In genomic region chr16:30186201-30186700, GRCm38 (mm10) we compare ENCODE assay signal across 8 mouse cellular contexts.
A peak's percentile ranks its signal among the peaks of the same experiment; 100 is the strongest.
DNase-seq lines count a peak whose midpoint lies in the region; ATAC-seq lines count a peak whose summit lies in the region.

No protein-coding gene starts in this region.

- peak; percentile 34 for DNase-seq in CD4-positive helper T cell, adult 2 months (ENCODE audit: low read depth, low spot score)
- peak; percentile 49 for DNase-seq in adrenal gland, postnatal 10 days
- DNase-seq in heart, postnatal 14 days, result peak; percentile 59 to 64
- DNase-seq in spleen, postnatal 36 days (ENCODE audit: low spot score in 2 of 2), result no peak
- no peak for DNase-seq in thymus, postnatal 36 days
- no peak for DNase-seq in cerebellum, adult 11 months

- peaks cover 69% of the 10 kb centered on the region for H3K4me1 ChIP-seq in limb, embryonic 15.5 days
- H3K4me1 ChIP-seq in hindbrain, embryonic 12.5 days, result peaks cover 26% of the 10 kb centered on the region

- no peak overlapping the region for H3K4me2 ChIP-seq in limb, embryonic 15.5 days
- no peak overlapping the region for H3K4me2 ChIP-seq in hindbrain, embryonic 12.5 days (replicated peaks)

- peak overlapping the region; percentile 79 for H3K27ac ChIP-seq in limb, embryonic 15.5 days
- no peak overlapping the region for H3K27ac ChIP-seq in hindbrain, embryonic 12.5 days

- H3K9me3 ChIP-seq in limb, embryonic 15.5 days, result no peaks in the 10 kb centered on the region
- H3K9me3 ChIP-seq in hindbrain, embryonic 12.5 days (replicated peaks), result no peaks in the 10 kb centered on the region

- H3K36me3 ChIP-seq in limb, embryonic 15.5 days, result no peaks in the 10 kb centered on the region
- H3K36me3 ChIP-seq in hindbrain, embryonic 12.5 days, result no peaks in the 10 kb centered on the region

- H3K9ac ChIP-seq in limb, embryonic 15.5 days, result no peak overlapping the region
- no peak overlapping the region for H3K9ac ChIP-seq in hindbrain, embryonic 12.5 days

- intact Hi-C loops in heart, postnatal 14 days (cut with DNase I), result loop anchor here (2.0 to 5.0 kb wide), 3 partner anchors 179 to 374 kb away; no protein-coding TSS in a partner anchor

- H3K4me3 ChIP-seq in limb, embryonic 15.5 days, result no peak overlapping the region
- H3K4me3 ChIP-seq in hindbrain, embryonic 12.5 days, result no peak overlapping the region

- 59% methylated on average over 15 of the region's 15 CpGs for WGBS in limb, embryonic 15.5 days
- WGBS in hindbrain, embryonic 12.5 days, result 61% methylated on average over 15 of the region's 15 CpGs

- ATAC-seq in limb, embryonic 15.5 days (ENCODE audit: insufficient number of reproducible peaks, low FRiP score, low TSS enrichment, low read depth), result no peak
- ATAC-seq in hindbrain, embryonic 12.5 days (ENCODE audit: low FRiP score), result no peak

- no peaks in the 10 kb centered on the region for H3K27me3 ChIP-seq in limb, embryonic 15.5 days
- H3K27me3 ChIP-seq in hindbrain, embryonic 12.5 days, result peaks cover 87% of the 10 kb centered on the region

Comparison
In these comparisons a context has a peak if more than half of its experiments do, and no peak if none do; other contexts are left out.
1. DNase-seq: peak in CD4-positive helper T cell, adult 2 months (single experiment), adrenal gland, postnatal 10 days (single experiment) and heart, postnatal 14 days (2 of 2); none in spleen, postnatal 36 days (0 of 2), thymus, postnatal 36 days (0 of 2) and cerebellum, adult 11 months (single experiment).